Mouse (Mus musculus): Measurements from ENCODE around the gene Lrmp.

DNA sequence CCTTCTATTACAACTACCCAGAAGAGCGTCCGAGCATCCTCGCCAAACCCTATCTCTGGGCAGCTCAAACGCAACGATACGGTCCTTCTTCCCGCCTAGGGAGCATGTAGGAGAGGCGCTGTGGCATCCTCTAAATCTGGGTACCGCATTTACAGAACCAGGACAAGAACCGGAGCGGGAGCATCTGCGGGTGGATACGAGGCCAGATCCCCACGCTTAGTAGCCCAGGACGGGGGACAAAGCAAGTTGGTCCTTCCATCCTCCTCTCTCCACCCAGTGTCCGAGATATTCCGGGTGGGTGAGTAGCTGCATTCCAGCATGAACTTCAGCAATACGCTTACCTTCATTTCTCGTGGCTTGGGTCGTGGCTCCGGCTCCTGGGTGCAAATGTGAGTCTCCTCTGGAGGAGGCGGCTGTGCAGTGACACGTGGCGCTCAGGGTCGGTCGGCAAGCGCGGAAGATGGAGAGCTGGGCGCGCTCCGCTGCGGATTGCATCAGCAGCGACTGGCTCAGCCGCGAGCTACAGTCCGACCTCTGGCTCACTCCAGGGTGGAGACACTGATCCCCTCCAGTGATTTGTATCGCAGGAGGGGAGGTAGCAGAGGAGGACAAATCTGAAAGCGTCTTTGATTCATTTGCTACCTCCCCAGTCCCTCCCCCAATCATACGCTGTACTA, 39.8 kb upstream of the Lrmp start, which contains the start of gene Bcat1:
- TF ChIP-seq CTCF (IDR thresholded peaks at IDR 0.05) (no peak), EP300 (IDR thresholded peaks at IDR 0.05) (no peak)
